Mouse (Mus musculus): ENCODE results near the gene Ptov1.

Gene Ptov1

DNA sequence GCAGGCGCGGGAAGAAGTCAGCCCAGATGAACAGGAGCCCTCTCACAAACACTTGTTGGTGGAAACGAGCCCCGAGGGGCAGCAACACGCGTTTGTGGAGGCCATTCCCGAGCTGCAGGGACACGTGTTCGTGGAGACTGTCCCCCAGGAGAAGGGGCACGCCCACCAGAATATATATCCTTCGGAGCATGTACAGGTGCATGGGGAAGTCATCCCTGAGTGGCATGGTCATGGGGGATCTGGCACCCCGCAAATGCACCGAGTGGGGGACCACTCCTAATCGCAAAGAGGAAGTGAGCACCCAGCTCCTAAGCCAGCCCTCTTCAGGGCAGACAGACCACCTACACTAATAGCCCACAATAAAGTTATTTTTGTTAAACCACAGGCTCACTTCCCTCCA, 29.2 kb downstream of the Ptov1 start:
- DNase-seq (ENCODE audit: low read depth), result no peak

DNA sequence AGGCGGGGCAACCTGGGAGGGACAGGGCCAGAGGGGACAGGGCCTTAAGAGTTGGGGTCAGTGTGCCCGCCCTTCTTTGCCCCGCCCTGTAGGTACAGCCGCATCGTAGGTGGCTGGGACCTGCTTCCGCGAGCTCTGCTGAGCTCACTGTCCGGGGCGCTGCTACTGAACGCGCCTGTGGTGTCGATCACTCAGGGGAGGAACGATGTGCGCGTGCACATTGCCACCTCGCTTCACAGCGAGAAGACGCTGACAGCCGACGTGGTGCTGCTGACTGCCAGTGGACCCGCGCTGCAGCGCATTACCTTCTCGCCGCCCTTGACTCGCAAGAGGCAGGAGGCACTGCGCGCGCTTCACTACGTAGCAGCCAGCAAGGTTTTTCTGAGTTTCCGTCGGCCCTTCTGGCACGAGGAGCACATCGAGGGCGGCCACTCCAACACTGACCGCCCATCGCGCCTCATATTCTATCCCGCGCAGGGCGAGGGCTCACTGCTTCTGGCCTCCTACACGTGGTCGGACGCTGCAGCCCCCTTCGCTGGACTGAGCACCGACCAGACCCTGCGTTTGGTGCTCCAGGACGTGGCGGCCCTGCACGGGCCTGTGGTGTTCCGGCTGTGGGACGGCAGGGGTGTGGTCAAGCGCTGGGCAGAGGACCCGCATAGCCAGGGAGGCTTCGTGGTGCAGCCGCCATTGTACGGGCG, 29.9 kb downstream of the Ptov1 start:
- DNase-seq (ENCODE audit: low read depth), result no peak

DNA sequence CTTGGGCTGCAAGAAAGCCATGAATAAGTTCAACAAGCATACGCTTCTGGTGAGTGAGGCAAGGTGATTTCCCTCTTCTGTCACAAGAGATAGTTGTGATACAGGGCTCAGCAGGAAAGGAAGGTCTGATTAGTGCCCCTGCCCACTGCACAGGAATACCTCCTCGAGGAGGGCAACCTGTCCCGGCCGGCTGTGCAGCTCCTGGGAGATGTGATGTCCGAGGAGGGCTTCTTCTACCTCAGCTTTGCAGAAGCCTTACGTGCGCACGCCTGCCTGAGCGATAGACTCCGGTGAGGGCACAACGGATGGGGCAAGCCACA, 30.5 kb downstream of the Ptov1 start:
- DNase-seq (ENCODE audit: low read depth), result no peak

DNA sequence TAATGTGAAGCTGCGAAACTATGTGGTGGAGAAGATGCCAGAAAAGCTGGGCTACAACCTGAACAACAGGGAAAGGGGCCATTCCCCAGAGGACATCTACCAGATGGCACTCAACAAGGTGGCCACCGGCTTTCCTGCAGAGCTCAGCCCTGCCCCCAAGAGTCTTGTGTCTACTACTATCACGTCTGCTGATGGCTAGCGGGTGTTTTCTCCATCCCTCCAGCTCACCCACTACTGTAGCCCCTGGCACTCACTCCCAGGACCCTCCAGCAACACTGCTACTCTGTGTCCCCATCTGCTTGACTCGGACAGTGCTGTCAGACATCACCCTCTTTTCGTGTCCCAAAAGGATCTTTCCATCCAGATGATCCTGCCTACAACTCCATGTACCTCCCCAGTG, 31.5 kb downstream of the Ptov1 start:
- DNase-seq (ENCODE audit: low read depth), result no peak

DNA sequence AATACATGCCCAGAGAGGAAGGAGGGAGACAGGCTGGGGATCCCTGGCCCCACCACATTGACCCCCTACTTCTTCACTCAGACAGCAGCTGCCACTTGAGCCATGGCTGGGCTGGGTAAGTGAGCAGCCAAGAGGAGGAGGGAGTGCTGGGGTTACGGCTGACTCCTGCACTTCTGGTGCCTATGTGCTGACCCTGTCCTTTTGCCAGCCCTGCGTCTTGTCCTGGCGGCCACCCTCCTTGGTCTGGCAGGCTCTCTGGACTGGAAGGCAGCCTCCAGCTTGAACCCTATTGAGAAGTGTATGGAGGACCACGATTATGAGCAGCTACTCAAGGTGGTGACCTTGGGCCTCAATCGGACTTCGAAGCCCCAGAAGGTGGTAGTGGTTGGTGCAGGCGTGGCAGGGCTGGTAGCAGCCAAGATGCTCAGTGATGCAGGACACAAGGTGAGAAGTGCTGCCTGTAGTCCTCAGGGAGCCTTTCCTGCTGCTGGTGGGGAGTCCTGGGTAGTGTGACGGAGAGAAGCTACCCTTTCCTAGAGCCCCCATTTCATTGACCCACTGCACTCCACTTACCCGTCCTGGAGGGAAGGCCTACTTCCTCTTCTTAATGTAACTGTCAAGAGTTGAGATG, 33.0 kb downstream of the Ptov1 start:
- DNase-seq (ENCODE audit: low read depth), result no peak

DNA sequence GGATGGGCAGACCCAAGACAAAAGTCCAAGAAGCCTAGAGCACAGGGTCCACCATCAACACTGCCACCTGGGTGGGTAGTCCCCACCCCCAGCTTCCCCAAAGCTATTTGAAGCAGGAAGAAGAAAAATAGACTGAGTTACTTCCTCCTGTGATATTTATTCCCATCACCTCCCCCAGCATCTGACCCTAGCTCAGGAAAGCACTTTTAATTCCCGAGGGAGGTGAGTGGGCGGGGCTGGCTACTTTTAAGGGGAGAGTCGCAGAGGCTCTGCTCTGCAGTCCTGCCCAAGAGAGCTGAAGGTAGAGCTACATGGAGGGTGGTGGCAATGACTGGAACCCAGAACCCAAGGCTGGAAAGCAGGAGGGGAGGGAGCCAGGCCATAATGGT, 33.6 kb downstream of the Ptov1 start:
- no peak for DNase-seq (ENCODE audit: low read depth)

DNA sequence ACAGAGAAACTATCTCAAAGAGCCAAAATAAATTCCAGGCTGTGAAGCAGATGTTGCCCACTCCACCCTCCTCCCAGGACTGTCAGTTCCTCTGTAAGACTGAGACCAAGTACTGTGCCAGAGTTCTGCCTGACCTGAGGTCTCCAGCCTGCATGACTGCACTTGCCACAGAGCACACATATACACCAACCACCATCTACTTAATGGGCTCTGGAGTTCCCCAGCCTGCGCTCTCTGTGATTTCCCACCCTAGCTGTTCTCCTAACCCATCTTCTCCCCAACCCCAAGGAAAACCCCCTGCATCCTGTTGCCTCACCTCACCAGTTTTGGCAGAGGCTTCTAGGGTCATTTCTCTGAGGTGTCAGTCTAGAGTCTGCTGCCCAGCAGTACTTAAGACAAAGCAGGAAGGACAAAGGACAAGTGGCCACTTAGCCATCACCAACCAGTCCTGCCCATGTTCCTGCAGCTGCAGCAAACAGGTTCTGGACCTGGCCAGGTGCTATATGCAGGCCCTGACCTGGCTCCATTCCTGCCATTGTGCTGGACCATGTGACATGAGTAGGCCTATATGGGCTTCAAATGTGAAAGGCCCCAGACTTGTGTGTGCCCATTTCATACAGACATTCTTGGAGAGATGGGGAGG, 34.1 kb downstream of the Ptov1 start:
- DNase-seq (ENCODE audit: low read depth), result no peak

DNA sequence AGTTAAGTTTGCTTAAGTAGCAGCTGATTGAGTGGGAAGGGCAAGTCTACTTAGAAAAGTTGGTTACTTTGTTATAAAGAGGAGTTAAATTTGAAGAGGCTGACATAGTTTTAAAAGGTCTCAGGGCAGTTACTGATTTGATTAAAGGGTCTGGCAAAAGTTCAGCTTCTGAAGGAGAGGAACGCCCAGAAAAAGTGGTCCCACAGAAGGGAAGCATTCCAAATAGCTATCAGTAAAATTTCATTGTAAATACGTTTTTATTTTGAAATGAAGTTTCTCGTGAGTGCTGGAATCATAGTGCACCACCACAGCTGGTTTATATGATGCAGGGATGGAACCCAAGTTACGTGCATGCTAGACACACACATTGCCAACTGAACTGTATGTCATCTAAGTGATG, 36.8 kb downstream of the Ptov1 start:
- DNase-seq (ENCODE audit: low read depth), result peak; percentile 31

DNA sequence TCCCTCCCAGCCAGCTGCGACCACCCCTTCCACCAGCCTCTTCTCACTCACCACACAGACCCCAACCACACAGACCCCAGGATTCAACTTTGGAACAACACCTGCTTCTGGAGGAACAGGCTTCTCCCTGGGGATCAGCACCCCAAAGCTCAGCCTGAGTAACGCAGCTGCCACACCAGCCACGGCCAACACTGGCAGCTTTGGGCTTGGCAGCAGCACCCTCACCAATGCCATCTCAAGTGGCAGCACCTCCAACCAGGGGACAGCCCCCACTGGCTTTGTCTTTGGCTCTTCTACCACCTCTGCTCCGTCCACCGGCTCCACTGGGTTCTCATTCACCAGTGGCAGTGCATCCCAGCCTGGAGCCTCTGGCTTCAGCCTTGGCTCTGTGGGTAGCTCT, 40.9 kb downstream of the Ptov1 start:
- DNase-seq (ENCODE audit: low read depth), result no peak

DNA sequence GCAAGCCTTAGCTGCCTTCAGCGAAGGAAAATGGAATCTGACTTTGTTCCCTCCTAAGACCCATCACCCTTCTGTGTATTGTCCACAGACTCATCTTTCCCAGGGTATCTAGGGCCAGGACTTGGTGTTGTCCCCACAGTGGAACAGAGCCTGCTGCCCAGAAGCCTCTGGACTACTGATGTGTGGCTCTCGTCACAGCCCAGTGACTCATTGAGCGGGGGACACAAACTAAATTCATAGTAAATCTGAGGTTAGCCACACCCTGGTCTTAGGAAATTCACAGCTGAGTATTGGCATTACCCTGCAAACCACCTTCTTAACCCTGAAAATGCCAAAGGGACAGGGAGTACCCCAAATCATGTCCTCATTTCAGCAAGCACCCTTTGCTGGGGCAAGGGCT, 42.8 kb downstream of the Ptov1 start:
- DNase-seq (ENCODE audit: low read depth), result no peak

DNA sequence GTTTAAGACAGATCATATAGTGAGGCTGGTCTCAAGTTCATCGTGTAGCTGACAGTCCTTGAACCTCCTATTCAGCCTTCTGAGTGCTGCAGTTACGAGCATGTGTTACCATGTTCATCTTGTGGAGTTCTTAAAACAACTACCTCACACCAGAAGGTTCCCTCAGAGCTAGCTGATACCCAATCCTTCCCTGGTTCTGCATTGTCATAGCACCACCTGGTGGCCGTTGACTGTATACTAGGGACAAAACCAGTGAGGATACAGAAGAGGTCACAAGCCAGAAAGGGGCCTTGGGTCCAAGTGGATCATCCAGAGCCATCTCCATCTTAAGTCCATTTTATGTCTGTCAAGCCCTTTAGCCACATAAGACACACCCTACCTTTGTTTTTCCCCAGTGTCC, 44.7 kb downstream of the Ptov1 start:
- peak; percentile 90 for DNase-seq (ENCODE audit: low read depth)

DNA sequence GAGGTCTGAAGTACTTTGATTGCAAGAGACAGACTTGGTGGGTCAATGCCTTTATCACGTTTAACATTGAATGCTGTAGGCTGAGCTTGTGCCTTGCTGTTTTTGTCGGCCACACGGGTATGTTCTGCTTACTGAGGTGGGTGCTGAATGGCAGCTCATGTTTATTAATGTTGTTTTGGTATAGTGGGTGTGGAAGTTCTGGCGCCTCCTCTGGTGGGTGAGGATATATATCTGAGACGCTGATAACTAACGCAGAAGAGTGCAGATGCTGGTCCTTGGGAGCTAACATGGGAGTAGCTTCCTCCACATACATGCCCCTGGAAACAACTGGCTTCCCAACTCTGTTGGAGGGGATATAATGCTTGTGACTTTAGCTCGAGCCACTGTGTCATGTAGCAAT, 46.2 kb downstream of the Ptov1 start:
- peak; percentile 39 for DNase-seq (ENCODE audit: low read depth)

DNA sequence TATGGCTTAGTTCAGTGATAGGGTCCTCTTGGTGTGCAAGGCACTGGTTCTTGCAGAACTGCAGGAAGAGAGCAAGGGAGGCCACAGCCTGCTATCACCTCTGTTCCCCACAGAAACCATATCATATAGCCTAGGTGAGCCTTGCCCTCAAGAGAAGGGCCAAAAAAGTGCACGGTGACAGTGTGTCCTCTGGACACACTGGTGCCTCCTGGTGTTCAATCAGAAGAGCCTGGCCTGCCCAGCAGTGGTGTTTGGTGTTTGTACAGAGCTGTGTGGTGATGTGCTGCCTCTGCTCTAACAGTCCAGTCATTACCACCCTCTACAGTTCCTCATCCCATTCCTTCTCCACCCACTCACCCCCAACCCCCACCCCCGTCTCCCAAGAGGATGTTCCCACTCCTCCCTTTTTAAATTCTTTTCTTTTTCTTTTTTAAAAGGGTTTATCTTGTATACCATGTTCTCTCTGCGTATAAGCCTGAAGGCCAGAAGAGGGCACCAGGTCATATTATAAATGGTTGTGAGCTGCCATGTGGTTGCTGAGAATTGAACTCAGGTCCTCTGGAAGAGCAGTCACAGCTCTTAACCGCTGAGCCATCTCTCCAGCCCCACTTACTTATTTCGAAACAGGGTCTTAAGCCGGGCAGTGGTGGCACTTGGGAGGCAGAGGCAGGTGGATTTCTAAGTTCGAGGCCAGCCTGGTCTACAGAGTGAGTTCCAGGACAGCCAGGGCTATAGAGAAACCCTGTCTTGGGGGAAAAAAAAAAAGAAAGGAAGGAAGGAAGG, 47.7 kb downstream of the Ptov1 start:
- no peak for DNase-seq (ENCODE audit: low read depth)

DNA sequence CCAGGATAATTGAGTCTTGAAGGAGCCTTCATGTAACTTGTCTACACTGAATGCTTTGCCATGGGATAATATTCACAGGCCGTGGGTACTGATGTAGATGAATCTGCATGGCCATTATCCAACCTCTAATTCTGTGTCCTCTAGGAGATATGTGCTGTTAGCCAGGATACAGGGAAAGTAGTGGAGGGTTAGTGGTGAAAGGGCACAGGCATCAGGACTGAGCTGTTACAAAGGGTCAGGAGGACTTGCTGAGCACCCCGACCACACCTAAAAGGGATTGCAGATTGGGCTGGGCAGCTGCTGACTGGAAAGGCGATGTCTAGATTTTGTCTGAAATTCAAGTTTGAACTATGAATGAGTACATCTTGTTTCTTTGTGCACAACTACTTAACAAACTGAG, 49.1 kb downstream of the Ptov1 start:
- no peak for DNase-seq (ENCODE audit: low read depth)

DNA sequence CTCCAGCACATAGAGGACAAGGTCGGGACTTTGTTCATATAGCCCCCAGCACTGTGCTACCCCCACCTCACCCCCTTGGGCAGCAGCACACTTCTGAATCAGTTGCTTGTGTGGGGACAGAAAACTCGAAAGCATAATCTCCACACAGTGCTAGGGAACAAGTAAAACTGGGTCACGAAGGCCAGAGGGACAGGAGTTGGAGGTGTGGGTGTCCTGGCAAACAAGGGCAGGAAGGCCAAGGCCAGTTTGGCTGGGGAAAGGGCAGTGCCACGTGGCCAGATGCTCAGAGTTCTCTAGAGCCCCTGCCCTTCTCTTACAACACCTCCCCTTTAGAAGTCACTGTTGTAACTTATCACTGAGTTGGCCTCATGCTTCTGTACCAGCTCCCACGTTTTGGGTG, 49.7 kb downstream of the Ptov1 start:
- no peak for DNase-seq (ENCODE audit: low read depth)

DNA sequence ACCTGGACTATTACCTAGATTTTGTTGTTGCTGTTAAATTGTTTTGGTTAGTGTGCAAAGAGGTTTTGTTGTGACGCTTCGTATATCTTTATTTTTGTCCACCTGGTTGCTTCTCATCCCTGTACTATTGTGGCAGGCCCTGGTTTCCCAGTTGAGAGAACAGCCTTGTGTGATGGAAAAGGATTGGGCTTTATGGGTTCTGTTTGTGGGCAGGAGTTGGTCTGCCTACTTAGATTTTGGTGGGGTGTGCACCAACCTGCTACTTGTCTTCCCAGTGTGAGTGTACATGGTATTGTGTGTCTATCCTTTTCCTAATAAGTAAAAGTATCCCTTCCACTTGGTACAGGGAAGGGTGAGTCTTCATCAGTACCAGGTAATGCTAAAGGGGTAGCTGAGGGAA, 50.2 kb downstream of the Ptov1 start:
- no peak for DNase-seq (ENCODE audit: low read depth)

DNA sequence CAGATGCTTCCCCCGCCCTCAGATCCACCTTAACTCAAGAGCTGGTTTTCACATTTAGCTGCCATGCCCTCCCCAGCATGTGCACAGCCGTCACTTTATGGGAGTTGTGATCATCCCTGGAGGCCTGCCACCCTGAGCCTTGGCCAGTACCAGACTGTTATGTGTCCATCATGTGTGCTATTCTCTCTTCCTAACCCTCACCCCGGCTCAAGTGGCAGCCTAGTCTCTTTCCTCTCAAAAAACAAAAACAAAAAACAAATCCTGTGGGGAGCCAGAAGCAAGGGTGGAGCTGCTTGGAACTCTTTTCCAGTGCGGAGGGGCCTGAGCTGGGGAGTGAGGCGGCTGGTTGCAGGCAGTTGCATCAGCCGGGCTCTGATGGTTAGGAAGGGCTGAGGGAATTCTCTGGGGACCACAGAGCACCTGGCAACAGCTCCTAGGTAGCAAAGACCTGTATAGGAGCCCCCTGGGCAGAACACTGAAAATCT, 50.8 kb downstream of the Ptov1 start:
- peak; percentile 89 for DNase-seq (ENCODE audit: low read depth)

DNA sequence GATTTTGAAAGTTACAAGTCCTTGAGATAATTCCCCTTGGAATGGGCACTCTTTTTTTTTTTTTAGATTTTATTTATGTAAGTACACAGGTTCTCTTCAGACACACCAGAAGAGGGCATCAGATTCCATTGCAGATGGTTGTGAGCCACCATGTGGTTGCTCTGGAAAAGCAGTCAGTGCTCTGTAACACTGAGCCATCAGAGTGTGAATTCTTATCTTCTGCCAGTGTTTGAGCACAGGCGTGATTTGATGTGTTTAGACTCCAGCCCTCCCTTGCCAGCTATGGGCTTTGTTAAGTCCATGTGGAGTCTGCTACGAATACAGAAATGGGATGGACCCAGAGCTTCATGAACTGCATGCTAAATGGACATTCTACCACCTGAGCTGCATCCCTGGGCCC, 51.4 kb downstream of the Ptov1 start:
- peak; percentile 77 for DNase-seq (ENCODE audit: low read depth)

DNA sequence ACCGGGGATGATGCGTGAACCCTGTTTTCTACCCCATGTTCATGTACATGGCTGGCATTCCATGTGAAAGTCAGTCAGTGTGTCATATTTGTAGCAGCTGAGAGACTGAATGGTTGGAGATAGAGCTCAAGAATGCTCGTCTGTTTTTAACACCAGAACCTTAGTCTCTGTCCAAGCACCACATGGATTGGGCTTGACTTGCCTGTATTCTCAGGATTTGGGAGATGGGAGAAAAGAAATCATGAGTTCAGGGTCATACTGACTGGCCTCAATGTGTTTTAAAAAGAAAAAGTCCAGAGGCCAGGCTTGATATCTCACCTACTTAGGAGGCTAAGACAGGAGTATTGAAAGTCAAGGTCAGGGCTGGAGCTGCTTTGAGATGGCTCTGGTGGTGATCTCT, 52.1 kb downstream of the Ptov1 start:
- DNase-seq (ENCODE audit: low read depth), result peak; percentile 34

DNA sequence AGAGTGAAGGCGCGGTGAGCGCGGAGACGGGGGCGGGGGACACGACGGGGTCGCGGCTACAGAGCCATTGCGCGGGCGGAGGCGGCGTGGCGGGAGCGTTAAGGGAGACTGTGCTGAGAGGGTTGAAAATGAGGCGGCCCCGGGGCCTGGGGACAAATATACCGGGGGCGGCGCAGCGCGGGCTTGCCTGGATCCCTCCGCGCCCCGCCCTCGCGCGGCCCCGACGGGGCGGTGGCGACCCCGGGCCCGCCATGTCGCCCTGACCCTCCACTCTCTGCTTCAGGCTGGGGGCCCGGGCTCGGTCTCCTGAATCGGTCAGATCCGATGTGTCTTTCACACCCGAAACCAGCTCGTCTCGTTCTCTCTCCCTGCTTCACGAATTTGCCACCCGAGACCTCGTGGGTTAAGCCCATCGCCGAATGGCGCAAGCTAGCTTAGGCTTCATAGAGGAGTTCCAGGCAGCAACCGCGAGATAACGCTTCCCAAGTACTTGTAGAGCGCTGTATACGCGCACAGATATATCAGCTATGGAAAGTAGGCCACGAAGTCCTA, 53.0 kb downstream of the Ptov1 start, which contains the start of gene Atf5:
TSS of gene Atf5 (minus strand) at position 189 of the 552 bp plus-strand sequence.
- peak; percentile 87 for DNase-seq (ENCODE audit: low read depth)

DNA sequence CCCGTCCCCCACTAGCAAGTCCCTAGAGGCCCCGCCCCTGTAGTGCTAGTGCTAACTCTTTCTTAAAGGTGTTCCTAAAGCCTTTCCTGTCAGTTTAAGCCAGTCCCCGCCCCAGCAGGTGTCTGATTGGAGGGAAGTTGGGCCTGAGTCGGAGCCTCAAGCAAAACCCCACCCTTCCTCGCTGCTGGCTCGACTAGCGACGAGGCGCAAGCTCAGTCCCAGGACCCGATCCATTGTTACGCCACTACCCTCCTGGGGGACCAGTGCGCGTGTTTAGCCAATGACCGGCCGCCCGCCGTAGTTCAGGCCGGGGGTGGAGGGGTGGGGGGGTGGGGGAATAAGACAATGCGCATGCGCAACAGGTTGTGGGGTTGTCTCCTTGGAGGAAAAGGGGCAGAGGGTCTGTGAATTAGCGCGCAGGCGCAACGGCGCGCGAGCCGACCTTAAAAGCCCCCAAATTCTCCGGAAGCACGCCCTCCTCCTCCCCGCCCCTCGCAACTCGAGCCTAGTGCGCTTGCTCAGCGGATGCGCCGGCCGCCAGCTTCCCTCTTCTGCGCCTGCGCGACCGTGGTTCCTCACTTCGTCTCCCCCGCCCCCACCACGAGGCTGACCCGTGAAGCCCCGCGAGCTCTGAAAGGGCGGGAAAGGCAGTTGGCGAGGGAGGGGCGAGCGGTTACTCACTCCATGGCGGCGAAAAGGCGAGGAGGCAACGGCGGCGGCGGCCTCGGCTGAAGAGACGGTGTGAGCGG, 53.7 kb downstream of the Ptov1 start, which contains the start of the genes Nup62 and Il4i1:
TSS of gene Nup62 (plus strand) at position 368 of the 749 bp plus-strand sequence.
TSS of gene Il4i1 (plus strand) at position 667 of the 749 bp plus-strand sequence.
- DNase-seq (ENCODE audit: low read depth), result peak; percentile 99

Measured in NIH3T3 (cell line).